Mouse (Mus musculus) bone marrow, adult 2 months (tissue): ENCODE measurements at regions not wholly inside any gene's neighbourhood (a gene's known extent, or its start where the extent isn't known, plus 50 kb on each side); places are given as distances from the start of the nearest gene placed in this dataset.

Experiments
- H3K27ac ChIP-seq: fragments of 200-500 bp; 2 replicates; pipeline ENCODE4 v1.5.1; 2012; ENCODE audit warnings: low read depth, mild to moderate bottlenecking, control low read depth, inconsistent platforms, low read length; ENCODE audit not compliant: control insufficient read depth, poor library complexity, insufficient read depth
- H3K4me1 ChIP-seq: fragments of 200-500 bp; 2 replicates; pipeline ENCODE4 v1.6.1; 2011; ENCODE audit warnings: low read length; ENCODE audit not compliant: control insufficient read depth, insufficient read depth
- H3K4me3 ChIP-seq: fragments of 200-500 bp; replicated peaks from 2 replicates; pipeline ENCODE3; 2011; ENCODE audit warnings: mild to moderate bottlenecking, low read depth, low read length, control low read depth; ENCODE audit not compliant: control insufficient read depth
- CTCF ChIP-seq: fragments of 200-500 bp; IDR thresholded peaks from 2 replicates; pipeline ENCODE4 v1.5.1; 2011; ENCODE audit warnings: low read length, control low read depth; ENCODE audit not compliant: control insufficient read depth, insufficient read depth
- POLR2A ChIP-seq: fragments of 200-500 bp; IDR thresholded peaks from 2 replicates; pipeline ENCODE4 v1.6.1; 2011; ENCODE audit warnings: low read depth, mild to moderate bottlenecking, control low read depth, low read length, borderline replicate concordance; ENCODE audit not compliant: control insufficient read depth
- WGBS: fragments of 180-500 bp; shearing (Covaris S2); methylation state at CpG from one replicate; pipeline ENCODE4 v1.1.7; 2018; 5-methylcytosine and 5-hydroxymethylcytosine counted together

- no peak for TF ChIP-seq CTCF
- no peak for TF ChIP-seq POLR2A
- Histone ChIP-seq H3K4me1 (no peaks in the 10 kb centered on the region), H3K27ac (no peak overlapping the region), H3K4me3 (no peak overlapping the region)
Measured at GRCm38 (mm10) chr14:9457801-9458495, 791.9 kb upstream of the 4930452B06Rik start.

- no peak overlapping the region for H3K27ac ChIP-seq
- WGBS: 87% methylated on average over 5 of the region's 5 CpGs
- no peaks in the 10 kb centered on the region for H3K4me1 ChIP-seq
- TF ChIP-seq CTCF (no peak), POLR2A (no peak)
- no peak overlapping the region for H3K4me3 ChIP-seq
Measured at GRCm38 (mm10) chr14:9455986-9456385, 789.9 kb upstream of the 4930452B06Rik start.

- Histone ChIP-seq H3K4me1 (no peaks in the 10 kb centered on the region), H3K27ac (no peak overlapping the region), H3K4me3 (no peak overlapping the region)
- no peak for TF ChIP-seq CTCF
- no peak for TF ChIP-seq POLR2A
- 55% methylated on average over 3 of the region's 3 CpGs for WGBS
Measured at GRCm38 (mm10) chr14:9449942-9450341, 783.9 kb upstream of the 4930452B06Rik start.

GRCm38 (mm10) chr14:9437896-9438295 lies 771.9 kb upstream of the 4930452B06Rik start:
- Histone ChIP-seq H3K27ac (no peak overlapping the region), H3K4me3 (no peak overlapping the region), H3K4me1 (no peaks in the 10 kb centered on the region)
- WGBS: 64% methylated on average over 3 of the region's 3 CpGs
- TF ChIP-seq CTCF: no peak
- TF ChIP-seq POLR2A: no peak

- 76% methylated on average over 2 of the region's 2 CpGs for WGBS
- Histone ChIP-seq H3K4me1 (no peaks in the 10 kb centered on the region), H3K27ac (no peak overlapping the region), H3K4me3 (no peak overlapping the region)
- no peak for TF ChIP-seq CTCF
Measured at GRCm38 (mm10) chr14:9435136-9435535, 769.1 kb upstream of the 4930452B06Rik start.

GRCm38 (mm10) chr14:9433081-9433590 lies 767.1 kb upstream of the 4930452B06Rik start:
- TF ChIP-seq CTCF (no peak), POLR2A (no peak)
- no peak overlapping the region for H3K27ac ChIP-seq
- 43% methylated on average over 1 of the region's 1 CpGs for WGBS
- no peak overlapping the region for H3K4me3 ChIP-seq
- H3K4me1 ChIP-seq: no peaks in the 10 kb centered on the region

- TF ChIP-seq POLR2A (no peak), CTCF (no peak)
- Histone ChIP-seq H3K27ac (no peak overlapping the region), H3K4me3 (no peak overlapping the region), H3K4me1 (no peaks in the 10 kb centered on the region)
- WGBS: 77% methylated on average over 2 of the region's 2 CpGs
Measured at GRCm38 (mm10) chr14:9431798-9432197, 765.8 kb upstream of the 4930452B06Rik start.

GRCm38 (mm10) chr14:9411822-9412403 lies 745.9 kb upstream of the 4930452B06Rik start:
- no peaks in the 10 kb centered on the region for H3K4me1 ChIP-seq
- 29% methylated on average over 4 of the region's 4 CpGs for WGBS
- no peak overlapping the region for H3K4me3 ChIP-seq
- no peak overlapping the region for H3K27ac ChIP-seq
- TF ChIP-seq POLR2A (no peak), CTCF (no peak)

GRCm38 (mm10) chr14:9403688-9404087 lies 737.6 kb upstream of the 4930452B06Rik start:
- H3K27ac ChIP-seq: no peak overlapping the region
- TF ChIP-seq CTCF: no peak
- no peak for TF ChIP-seq POLR2A
- H3K4me1 ChIP-seq: no peaks in the 10 kb centered on the region
- WGBS: 77% methylated on average over 7 of the region's 7 CpGs
- no peak overlapping the region for H3K4me3 ChIP-seq

- TF ChIP-seq CTCF (no peak), POLR2A (no peak)
- H3K27ac ChIP-seq: no peak overlapping the region
- H3K4me3 ChIP-seq: no peak overlapping the region
- no peaks in the 10 kb centered on the region for H3K4me1 ChIP-seq
- WGBS: 78% methylated on average over 1 of the region's 1 CpGs
Measured at GRCm38 (mm10) chr14:9400861-9401260, 734.8 kb upstream of the 4930452B06Rik start.
